Mouse (Mus musculus): ENCODE results near the gene Fbxo46.
"Not testable (repeated sequence)": the region's sequence is repeated elsewhere in the genome, so short reads cannot be mapped to it uniquely, and the experiment has no call there.

Gene Fbxo46

GRCm38 (mm10) chr7:19119631-19120429 lies at the start of gene Fbxo46:
Gene Fbxo46 (plus strand): TSS chr7:19119859.
- peak; percentile 87 for DNase-seq (ENCODE audit: low spot score)

DNA sequence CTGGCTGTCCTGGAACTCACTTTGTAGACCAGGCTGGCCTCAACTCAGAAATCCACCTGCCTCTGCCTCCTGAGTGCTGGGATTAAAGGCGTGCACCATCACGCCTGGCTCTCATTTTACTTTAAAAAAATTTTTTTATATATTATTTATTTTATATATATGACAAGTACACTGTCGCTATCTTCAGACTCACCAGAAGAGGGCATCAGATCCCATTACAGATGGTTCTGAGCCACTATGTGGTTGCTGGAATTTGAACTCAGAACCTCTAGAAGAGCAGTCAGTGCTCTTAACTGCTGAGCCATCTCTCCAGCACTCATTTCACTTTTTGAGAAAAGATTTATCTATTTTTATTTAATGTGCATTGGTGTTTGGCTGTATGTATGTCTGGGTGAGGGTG lies 48.6 kb upstream of the Fbxo46 start:
- DNase-seq (ENCODE audit: low spot score), result not testable (repeated sequence)

DNA sequence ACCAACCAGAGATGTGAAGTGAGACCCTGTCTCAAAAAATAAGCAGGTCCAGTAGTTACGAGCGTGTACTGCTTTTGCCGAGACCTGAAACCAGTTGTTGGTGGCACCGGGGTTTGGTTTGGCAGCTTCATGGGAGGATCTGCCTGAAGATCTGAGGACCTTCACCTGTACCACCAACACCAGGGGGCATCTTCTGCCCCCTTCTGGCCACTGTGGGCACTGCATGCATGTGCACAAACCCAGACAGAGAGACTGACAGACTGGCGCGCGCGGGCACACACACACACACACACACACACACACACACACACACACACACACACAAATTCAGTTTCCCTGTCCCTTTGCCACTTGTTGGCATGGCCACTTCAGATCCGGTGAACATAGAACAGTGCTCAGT lies 46.2 kb upstream of the Fbxo46 start:
- DNase-seq (ENCODE audit: low spot score), result no peak

DNA sequence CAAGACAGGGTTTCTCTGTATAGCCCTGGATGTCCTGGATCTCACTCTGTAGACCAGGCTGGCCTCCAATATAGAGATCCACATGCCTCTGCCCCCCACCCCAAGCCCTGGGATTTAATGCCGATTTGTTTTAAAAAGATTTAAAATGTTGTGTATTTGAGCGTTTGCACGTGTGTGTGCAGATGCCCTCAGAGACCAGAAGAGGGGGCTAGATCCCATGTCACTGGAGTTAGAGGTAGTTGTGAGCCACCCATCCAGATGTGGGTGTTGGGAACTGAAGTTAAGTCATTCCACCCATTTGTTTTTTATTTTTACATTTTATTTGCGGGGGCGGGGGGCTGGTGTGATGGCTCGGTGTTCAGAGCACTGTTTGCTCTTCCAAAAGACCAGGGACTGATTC lies 45.2 kb upstream of the Fbxo46 start:
- no peak for DNase-seq (ENCODE audit: low spot score)

DNA sequence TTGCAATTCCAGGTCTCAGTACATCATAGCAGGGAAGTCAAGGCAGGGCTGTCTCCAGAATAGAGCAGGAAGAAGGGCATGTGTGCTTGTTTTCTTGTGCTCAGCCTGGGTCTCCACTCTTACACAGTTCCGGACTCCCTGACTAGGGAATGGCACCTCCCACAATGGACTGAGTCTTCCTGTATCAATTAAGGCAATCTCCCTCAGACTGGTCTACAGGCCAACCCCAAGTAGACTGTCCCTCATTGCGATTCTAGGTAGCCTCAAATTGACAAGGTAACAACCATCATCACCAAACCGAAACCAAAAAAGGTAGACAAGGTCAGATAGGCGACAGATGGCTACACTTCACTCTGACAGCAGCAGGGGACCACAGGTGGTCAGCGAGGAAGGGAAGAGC lies 44.4 kb upstream of the Fbxo46 start:
- DNase-seq (ENCODE audit: low spot score), result no peak

- DNase-seq (ENCODE audit: low spot score), result peak; percentile 89
Measured at GRCm38 (mm10) chr7:19075723-19076585, 43.7 kb upstream of the Fbxo46 start, which contains the start of gene Dmwd. Gene Dmwd (plus strand): TSS chr7:19076227.

- DNase-seq (ENCODE audit: low spot score), result no peak
Measured at GRCm38 (mm10) chr7:19076586-19076991, 43.1 kb upstream of the Fbxo46 start.

- DNase-seq (ENCODE audit: low spot score), result no peak
Measured at GRCm38 (mm10) chr7:19077761-19078160, 41.9 kb upstream of the Fbxo46 start.

DNA sequence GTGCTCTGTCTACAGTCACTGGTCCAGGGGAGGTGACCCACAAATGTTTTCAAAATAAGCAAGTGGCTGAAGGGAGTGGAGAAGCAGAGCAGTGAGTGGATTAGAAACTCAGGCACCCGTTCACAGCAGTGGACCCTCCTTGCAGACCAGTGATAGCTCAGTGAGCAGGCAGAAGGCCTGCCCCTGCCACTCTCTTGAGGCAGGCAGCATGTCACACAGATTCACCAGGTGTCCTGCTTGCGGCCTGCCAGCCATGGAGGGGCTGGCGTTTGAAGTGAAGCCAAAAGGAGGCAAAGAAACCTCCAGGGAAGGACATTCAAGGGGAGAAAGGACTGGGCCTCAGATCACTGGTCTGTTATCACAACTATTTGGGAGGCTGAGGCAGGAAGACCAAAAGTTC lies 40.9 kb upstream of the Fbxo46 start:
- DNase-seq (ENCODE audit: low spot score), result no peak

- DNase-seq (ENCODE audit: low spot score), result no peak
Measured at GRCm38 (mm10) chr7:19080451-19080950, 39.2 kb upstream of the Fbxo46 start.

DNA sequence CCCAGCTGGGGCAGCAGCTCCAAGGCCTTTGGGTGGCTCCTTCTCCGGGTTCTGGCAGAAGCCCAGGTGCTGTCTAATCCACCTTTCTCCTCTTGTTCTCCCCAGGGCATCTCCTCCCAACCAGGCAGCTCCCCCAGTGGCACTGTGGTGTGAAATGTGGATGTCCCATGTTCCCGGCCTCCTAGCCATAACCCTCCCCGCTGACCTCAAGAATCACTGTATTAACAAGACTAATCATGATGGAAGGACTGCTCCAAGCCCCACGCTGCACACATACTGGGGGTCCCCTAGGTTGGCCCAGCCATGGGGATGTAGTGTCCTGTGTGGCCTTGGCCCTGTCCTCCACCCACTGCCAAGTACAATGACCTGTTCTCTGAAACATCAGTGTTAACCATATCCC lies 37.5 kb upstream of the Fbxo46 start:
- DNase-seq (ENCODE audit: low spot score), result no peak

- DNase-seq (ENCODE audit: low spot score), result no peak
Measured at GRCm38 (mm10) chr7:19083096-19083495, 36.6 kb upstream of the Fbxo46 start.

- no peak for DNase-seq (ENCODE audit: low spot score)
Measured at GRCm38 (mm10) chr7:19083701-19084100, 36.0 kb upstream of the Fbxo46 start, which contains the start of gene Dmpk. Gene Dmpk (plus strand): TSS chr7:19083849.

DNA sequence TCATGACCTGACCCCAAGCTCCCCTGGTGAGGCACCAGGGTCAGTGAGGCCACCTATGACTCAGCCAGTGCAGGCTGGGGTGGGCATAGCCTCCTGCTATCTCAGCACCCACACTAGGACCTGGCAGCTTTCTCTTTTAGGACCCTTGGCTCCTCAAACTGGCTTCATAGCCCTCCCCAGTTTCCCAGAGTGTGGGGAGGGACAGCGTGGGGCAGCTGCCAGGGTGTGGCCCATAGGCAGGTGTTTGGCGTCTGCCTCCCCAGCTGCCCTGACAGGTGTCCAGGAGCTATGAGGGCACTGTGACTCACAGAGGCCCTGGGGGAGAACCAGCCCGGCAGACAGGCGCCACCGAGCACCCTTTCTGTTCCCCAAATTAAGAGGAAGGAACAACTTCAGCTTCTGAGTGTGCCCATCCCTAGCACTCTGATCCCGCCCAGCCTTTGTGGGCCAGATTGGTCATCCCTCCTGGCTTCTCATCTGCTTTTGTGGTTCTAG lies 35.3 kb upstream of the Fbxo46 start:
- DNase-seq (ENCODE audit: low spot score), result no peak

GRCm38 (mm10) chr7:19084921-19085473 lies 34.7 kb upstream of the Fbxo46 start:
- DNase-seq (ENCODE audit: low spot score), result no peak

GRCm38 (mm10) chr7:19085495-19085894 lies 34.2 kb upstream of the Fbxo46 start:
- no peak for DNase-seq (ENCODE audit: low spot score)

- no peak for DNase-seq (ENCODE audit: low spot score)
Measured at GRCm38 (mm10) chr7:19086042-19086441, 33.6 kb upstream of the Fbxo46 start.

DNA sequence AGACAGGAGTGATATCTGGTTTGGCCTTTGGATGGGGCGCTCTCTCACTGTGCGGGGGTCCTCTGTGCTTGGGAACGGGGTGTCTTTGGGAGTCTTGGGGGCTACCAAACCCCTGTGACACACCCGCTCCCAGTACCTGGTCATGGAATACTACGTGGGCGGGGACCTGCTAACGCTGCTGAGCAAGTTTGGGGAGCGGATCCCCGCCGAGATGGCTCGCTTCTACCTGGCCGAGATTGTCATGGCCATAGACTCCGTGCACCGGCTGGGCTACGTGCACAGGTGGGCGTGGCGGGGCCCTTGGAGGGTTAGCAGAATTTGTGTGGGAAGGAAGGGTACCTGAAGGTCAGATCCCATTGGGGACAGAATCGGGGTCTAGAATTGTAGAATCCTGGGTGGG lies 32.9 kb upstream of the Fbxo46 start:
- no peak for DNase-seq (ENCODE audit: low spot score)

DNA sequence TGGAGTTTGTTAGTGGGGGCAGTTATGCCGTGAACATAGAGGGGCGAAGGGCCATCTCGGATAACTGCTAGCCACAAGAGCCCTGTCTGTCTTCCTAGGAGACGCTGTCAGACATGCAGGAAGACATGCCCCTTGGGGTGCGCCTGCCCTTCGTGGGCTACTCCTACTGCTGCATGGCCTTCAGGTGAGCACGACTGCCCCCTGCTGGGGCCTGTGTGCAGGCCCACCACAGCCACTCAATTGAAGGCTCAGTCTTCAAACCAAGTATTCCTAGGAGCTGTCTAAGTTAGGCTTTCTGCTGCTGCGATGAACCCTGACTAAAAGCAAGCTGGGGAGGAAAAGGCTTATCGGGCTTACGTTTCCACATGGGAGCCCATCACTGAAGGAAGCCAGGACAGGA lies 30.8 kb upstream of the Fbxo46 start:
- DNase-seq (ENCODE audit: low spot score), result no peak

GRCm38 (mm10) chr7:19091913-19092312 lies 27.7 kb upstream of the Fbxo46 start:
- DNase-seq (ENCODE audit: low spot score), result no peak

DNA sequence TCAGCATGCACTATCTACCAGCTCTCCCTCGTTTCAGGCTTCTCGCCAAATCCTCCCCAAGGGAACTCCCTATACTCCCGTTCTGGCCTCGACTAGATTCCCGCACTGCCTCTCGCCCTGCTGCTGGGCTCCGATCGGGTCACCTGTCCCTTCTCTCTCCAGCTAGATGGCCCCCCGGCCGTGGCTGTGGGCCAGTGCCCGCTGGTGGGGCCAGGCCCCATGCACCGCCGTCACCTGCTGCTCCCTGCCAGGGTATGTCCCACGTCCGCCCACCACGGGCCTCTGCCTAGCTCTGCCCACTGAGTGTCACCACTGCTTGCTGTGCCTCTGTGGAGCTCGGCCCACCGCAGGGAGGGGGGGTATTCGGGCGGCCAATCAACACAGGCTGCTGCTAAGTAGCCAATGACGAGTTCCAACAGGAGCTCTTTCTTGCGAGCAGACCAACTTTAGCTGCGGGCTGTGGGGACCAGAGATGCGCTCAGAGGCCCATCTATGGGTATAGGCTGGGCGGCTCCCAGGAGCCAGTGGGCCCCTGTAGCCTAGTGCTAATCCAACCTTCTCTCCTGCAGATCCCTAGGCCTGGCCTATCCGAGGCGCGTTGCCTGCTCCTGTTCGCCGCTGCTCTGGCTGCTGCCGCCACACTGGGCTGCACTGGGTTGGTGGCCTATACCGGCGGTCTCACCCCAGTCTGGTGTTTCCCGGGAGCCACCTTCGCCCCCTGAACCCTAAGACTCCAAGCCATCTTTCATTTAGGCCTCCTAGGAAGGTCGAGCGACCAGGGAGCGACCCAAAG lies 27.1 kb upstream of the Fbxo46 start:
- DNase-seq (ENCODE audit: low spot score), result no peak

DNA sequence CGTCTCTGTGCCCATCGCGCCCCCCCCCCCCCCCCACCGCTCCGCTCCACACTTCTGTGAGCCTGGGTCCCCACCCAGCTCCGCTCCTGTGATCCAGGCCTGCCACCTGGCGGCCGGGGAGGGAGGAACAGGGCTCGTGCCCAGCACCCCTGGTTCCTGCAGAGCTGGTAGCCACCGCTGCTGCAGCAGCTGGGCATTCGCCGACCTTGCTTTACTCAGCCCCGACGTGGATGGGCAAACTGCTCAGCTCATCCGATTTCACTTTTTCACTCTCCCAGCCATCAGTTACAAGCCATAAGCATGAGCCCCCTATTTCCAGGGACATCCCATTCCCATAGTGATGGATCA lies 26.5 kb upstream of the Fbxo46 start:
- peak; percentile 89 for DNase-seq (ENCODE audit: low spot score)
